Mouse (Mus musculus) lung, postnatal 4 days (tissue): ENCODE measurements at regions not wholly inside any gene's neighbourhood (a gene's known extent, or its start where the extent isn't known, plus 50 kb on each side); places are given as distances from the start of the nearest gene placed in this dataset.
A peak's percentile ranks its signal among the peaks of the same experiment; 100 is the strongest.

Experiments
- DNase-seq, 2 experiments: peaks; one replicate each; pipeline ENCODE4 v3.0.0; 2021

GRCm38 (mm10) chr6:100923070-100923469, 89.6 kb downstream of the Ppp4r2 start:
- DNase-seq = no peak

DNA sequence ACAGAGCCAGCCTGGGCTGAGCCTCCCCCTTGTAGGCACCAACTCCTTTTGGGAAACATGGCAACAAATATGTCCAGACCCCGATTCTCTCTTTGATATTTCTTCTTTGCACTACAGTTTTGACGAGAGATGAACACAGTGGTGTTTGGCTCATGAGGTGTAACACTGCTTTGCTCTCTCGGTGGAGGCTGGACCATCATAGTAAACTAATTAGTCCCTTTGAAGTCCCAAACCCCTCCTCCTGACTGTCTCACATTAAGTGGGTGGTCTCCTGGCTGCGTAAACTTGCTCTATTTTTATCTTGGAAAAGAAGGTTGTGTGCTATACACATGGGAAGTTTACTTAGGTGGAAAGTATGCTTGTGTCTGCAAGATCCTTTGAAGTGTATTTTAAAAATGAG, 90.3 kb downstream of the Ppp4r2 start:
- DNase-seq = no peak

GRCm38 (mm10) chr6:100928791-100929758, 95.7 kb downstream of the Ppp4r2 start:
- peak in 1 of 2 experiments; percentile 22 for DNase-seq

DNA sequence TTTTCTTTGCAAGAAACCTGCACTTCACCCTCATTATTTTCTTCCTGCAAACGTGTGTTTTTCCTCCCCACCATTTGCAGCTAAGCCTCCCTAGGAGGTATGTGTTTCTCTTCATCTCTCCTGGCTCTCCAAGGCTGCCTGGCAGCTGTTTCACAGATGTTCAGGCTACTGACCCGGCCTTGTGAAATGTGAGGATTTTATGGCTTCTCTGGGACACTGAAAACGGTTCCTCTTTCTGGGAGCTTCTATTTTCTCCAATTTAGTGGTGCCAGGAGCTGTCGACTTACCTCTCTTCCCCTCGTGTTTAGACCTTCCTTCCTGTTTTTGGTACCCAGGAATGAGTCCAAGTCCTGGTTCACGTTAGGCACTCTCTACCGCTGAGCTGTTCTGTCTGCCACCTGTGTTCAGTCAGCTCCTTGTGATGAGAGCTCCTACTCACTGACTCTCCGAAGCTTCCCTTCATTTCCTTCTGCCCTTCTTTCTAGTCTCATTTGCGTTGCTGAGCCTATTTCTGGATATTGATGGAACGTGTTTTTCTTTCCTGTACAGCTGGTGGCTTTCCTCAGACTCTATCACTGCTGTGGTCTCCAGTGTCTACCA, 96.4 kb downstream of the Ppp4r2 start:
- no peak for DNase-seq

GRCm38 (mm10) chr6:100930706-100931105, 97.3 kb downstream of the Ppp4r2 start:
- no peak for DNase-seq

DNA sequence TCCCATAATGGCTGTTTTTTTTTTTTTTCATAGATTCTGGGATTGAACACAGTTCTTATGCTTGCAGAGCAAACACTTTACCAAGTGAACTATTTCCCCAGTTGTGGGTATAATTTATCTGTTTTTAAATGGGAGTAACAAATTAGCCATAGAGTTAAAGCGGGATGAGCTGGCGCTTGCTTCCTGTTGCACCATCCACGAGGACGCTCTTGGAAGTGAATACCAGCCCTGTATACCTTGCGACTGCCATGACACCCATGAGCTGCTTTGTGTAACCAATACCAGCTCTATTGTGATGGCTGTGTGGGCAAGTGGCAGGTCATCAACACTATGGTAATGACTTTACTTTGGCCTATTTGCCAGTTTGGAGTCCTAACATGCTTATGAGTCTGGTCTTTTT, 101.0 kb downstream of the Ppp4r2 start:
- no peak for DNase-seq

DNA sequence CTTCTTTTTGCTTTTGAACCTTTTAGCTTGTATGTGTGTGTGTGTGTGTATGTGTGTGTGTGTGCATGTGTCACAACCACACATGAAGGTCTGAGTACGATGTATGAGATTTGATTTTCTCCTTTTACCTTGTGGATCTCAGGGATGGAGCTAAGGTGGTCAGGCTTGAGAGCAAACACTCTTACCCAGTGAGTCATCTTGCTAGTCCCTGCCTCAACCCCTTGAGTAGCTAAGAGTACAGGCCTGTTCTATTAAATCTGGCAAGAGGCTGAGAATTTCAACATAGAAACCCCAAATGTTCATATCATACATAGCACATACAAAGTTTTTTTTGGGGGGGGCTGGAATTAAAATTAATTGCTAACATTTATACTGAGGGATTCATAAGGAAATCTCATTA, 104.4 kb downstream of the Ppp4r2 start:
- no peak for DNase-seq

GRCm38 (mm10) chr6:100938376-100938775, 105.0 kb downstream of the Ppp4r2 start:
- no peak for DNase-seq

DNA sequence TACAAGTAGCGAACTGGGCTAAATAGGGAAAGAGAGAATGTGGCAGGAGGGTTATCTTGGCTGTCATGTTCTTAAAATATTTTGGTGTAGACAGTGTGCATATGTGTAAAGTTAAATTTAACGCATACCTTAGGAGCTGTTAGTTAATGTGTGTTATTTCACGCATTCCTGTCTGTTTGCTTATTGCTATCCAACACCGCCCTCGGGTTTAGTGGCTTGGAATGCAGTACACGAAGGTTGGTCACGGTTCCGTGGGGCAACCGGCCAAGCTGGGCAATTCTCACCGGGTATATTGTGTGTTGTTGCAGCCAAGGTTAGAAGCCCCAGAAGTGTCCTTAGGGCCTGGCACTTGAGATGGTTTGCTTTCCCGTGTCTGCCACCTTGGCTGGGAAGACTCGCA, 105.6 kb downstream of the Ppp4r2 start:
- DNase-seq = peak; percentile 25 to 48

- DNase-seq = no peak
These were observed 106.3 kb downstream of the Ppp4r2 start for GRCm38 (mm10) chr6:100939766-100940165.

GRCm38 (mm10) chr6:100941686-100942085, 108.3 kb downstream of the Ppp4r2 start:
- DNase-seq = no peak

GRCm38 (mm10) chr6:100942956-100943355, 109.5 kb downstream of the Ppp4r2 start:
- DNase-seq = no peak

GRCm38 (mm10) chr6:100945796-100946195, 112.4 kb downstream of the Ppp4r2 start:
- DNase-seq = no peak

- DNase-seq = no peak
These were observed 114.9 kb downstream of the Ppp4r2 start for GRCm38 (mm10) chr6:100948340-100948739.

- no peak for DNase-seq
These were observed 118.2 kb downstream of the Ppp4r2 start for GRCm38 (mm10) chr6:100951646-100952045.

GRCm38 (mm10) chr6:100952470-100952869, 119.0 kb downstream of the Ppp4r2 start:
- no peak for DNase-seq

DNA sequence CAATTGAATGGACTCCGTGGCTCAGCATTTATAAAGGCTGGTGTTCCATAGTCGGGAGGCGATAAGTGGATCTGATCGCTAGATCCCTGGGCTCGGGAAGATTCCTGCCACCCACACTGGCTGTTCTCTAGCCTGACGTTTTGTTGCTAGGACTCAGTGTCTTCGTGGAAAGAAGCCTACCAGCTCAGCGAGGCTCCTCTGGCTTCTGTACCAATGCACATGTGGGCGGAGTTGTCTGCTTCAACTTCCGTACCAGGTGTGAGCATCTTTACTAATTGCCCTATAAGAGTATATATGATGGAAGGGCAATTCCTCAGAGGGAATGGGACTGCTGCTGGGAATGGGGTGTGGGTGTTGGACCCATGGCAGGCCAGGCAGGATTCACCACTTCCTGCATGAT, 121.1 kb downstream of the Ppp4r2 start:
- no peak for DNase-seq

DNA sequence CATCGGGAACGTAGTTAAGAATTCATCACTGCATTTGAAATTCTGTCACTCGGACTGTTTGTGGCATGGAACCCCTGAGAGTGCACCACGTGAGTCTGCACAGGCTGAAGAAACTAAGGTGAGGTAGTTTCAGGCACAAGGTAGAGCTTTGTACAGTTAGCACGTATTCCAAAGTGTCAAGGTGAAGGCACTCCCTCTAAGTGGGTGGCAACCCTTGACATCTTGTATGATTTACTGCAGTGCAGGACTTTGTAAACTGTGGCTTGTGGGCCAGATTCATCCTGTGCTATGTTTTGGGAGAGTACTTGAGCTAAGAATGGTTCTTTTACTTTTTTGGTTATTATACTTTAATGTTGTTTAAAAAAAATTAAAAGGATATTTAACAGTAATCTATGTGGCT, 133.1 kb downstream of the Ppp4r2 start:
- no peak for DNase-seq

DNA sequence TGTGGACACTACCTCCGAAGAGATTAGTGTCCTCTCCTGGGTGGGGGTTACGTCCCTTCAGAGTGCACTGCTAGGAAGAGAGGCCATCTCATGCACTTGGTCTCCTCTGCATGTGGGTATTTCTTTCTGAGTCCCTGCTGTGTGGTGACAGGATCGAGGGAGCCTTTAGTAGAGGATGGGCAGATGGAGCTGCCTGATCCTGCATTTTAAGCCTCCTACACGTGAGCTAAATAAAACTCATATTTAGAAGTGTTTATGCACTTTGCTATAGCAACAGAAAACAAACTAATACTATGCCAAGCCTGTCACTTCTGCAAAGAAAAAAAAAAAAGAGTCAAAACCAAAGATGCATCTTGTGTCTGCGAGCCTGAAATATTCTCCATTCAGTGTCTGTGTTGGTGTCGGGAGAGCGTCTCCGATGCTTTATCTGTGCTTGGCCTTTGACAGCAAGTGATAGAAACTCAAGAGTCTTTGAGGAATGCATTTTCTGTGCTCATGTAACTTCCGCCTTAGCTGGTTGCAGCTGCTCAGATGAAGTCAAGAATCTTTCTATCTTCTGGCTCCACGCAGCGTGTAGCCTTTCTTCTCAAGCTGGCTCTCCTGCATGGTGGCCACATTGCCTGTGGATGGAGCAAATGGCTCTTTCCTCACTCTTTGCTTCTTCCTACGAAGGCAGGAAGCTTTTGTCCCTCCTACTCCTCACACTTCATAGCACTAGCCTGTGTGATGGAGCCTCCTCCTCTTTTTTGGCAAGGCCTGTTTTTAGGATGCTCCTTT, 134.8 kb downstream of the Ppp4r2 start:
- no peak for DNase-seq

GRCm38 (mm10) chr6:100968960-100969359, 135.5 kb downstream of the Ppp4r2 start:
- no peak for DNase-seq

GRCm38 (mm10) chr6:100970810-100971447, 137.5 kb downstream of the Ppp4r2 start:
- no peak for DNase-seq

GRCm38 (mm10) chr6:100971462-100971955, 138.1 kb downstream of the Ppp4r2 start:
- DNase-seq = no peak
